Mouse (Mus musculus): ENCODE measurements around the gene Actrt2.

Gene Actrt2

DNA sequence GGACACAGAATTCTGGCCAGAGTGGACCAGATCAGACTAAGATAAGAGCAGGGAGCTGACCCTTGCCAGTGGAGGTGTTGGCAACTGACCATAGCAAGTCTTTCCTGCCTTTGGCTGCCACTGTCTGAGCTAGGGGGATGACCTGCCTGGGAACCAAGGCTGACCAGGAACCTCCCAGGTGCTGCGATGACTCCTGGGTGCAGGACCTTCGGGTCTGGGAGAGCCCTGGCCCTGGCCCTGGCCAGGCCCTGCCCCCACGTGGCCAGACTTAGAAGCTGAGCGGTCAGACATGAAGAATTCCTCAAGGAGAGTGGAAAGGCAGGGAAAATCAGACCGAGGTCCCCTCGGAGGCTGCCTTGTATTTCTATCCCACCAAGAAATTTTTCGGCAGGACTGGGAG, 28.5 kb downstream of the Actrt2 start:
- in situ Hi-C loops (cut with MboI; ENCODE audit: low sequenced_read_pairs) = no loop called here

DNA sequence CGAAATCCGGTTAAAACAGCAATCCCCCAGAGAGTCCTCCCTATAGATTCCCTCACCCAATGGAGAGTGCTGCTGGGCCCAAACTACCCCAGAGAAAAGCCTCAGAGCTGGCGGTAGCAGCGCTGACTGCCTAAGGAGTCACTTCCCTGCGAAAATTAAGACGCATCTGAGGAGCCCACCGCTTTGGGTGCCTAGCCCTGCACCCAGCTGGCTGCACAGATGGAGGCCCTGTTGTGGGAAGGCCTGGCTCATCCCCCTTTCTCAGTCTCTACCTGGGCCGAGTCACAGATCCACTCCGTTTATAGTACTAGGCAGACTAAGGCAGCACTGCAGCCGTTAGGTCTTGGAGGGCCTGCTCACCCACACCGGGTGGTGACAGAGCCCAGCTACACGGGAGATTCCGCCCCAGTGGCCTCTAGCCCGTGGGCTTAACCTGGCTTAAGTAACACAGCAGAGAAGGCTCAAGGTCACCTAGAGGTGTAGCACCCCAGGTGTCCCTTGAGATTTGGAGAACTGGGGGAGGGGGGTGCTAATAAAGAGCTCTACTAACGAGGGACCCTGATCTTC, 29.3 kb downstream of the Actrt2 start:
- in situ Hi-C loops (cut with MboI; ENCODE audit: low sequenced_read_pairs) = no loop called here

DNA sequence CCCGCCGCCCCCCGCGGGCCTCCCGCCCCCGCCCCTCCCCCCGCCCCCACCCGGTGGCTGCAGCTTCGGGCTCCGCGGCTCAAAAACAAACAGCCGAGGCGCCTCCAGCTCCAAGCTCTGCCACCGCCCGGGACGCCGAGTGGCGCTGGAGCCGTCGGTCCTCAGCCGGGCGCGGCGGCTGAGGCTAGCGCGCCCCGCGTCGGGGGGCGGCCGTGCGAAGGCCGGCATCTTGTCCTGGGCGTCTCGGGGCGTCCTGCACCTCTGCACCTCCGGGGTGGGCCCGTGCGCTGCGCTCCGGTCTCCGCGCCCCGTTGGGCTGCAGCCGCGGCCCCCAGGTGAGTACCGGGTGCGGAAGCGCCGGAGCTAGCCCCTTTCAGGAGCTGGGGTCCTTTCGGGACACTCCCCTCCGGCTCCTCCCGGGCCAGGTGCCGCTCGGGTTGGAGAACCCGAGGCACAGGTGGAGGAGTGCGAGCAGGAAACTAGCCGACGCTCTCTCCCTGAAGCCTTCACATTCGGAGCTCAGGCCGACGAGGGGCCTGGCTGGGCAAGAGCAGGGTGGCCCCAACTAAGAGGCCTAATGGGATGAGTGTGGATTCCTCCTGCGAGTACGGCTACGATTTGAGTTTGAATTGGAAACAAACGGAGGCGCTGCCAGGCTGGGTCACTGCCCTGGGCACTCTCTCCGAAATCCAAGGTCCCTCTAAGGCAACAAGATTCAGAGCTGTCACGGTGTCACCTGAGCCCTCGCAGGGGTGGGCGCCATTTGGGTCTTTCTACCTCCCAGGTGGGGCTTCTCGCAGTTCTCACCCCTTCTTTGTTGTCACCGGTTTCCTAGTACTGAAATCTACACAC, 30.0 kb downstream of the Actrt2 start:
- in situ Hi-C loops (cut with MboI; ENCODE audit: low sequenced_read_pairs) = no loop called here

DNA sequence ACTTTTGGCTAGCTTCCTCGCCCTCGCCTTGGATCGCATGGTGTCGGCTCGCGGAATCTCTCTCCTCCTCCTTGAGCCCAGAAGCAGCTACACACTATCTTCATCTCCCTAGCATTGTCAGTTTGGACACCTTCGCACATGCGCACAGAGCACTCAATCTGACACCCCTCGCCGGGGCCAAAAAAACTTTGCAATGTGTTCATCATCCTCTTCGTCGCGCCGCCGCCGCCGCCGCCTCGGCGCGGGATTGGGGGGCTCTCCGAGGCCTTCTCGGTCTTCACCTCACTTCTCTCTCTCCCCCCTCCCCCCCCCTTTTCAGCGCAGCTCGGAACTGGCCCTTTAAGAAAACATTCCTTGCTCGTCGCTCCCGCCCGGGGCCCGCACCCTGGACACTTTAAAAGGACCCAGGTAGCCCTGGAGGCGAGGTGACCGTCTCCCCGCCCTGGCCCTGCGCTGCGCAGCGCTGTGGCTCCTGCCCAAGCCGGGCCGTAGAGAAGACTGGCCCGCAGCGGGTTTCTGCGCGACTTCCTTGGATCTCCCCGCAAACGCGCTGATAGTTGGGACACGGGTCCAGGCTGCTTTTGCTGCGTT, 30.9 kb downstream of the Actrt2 start, which contains the start of gene Prdm16:
TSS of gene Prdm16 (minus strand) at position 153 of the 591 bp plus-strand sequence.
- in situ Hi-C loops (cut with MboI; ENCODE audit: low sequenced_read_pairs) = no loop called here

DNA sequence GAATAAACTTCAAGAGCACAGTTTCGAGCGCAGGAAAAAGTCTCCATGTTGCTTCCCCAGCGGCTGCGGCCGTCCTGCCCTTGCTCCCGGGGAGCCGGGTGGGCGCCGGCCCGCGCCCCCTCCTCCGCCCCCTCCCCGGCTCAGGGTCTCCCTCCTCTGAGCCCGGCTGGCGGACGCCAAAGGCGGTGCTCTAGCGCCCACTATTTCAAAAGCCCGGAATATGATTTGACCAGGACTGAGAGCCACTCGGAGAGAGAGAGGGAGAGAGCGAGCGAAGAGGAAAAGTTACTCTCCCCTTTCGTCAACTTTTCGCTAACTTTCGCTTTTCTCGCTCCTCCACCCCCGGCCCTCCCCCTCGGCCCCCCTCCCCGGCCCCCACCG, 31.6 kb downstream of the Actrt2 start:
- in situ Hi-C loops (cut with MboI; ENCODE audit: low sequenced_read_pairs) = no loop called here

DNA sequence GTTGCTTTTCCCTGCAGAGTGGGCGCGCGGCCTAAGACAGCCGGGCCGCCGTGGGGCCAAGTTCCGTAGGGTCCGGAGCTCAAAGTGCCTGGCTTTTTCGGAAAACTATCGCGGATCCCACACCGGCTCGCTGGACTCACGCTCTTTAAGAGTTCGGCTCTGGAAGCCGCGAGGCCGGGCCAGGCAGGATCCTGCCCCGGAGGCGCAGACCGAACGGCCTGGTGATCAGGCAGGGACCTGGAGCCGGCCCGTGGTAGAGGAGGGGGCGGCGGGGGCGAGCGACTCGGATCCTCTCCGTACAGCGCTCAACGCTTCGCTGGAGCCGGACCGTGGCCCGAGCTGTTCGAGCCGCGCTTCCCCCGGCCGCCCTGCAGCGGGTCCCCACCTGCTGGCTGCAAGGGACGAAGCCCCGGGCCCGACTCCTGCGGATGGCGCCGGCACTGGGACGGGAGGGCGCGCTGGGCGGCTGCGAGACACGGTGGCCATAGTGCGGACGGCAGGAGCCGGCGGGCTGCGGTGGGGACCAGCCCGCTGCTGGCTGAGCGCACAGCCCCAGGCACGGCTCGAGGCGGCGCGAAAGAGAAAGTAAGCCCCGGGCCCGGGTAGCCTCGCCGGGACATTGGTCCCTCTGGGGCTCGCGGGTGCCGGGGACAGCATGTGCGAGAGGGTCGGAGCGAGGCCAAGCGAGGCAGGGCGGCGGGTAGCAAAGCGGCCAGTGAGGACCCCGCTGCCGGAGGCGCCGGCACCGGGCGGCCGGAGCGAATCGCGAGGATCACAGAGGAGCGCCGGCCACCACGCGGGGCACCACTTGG, 32.2 kb downstream of the Actrt2 start:
- in situ Hi-C loops (cut with MboI; ENCODE audit: low sequenced_read_pairs) = no loop called here

DNA sequence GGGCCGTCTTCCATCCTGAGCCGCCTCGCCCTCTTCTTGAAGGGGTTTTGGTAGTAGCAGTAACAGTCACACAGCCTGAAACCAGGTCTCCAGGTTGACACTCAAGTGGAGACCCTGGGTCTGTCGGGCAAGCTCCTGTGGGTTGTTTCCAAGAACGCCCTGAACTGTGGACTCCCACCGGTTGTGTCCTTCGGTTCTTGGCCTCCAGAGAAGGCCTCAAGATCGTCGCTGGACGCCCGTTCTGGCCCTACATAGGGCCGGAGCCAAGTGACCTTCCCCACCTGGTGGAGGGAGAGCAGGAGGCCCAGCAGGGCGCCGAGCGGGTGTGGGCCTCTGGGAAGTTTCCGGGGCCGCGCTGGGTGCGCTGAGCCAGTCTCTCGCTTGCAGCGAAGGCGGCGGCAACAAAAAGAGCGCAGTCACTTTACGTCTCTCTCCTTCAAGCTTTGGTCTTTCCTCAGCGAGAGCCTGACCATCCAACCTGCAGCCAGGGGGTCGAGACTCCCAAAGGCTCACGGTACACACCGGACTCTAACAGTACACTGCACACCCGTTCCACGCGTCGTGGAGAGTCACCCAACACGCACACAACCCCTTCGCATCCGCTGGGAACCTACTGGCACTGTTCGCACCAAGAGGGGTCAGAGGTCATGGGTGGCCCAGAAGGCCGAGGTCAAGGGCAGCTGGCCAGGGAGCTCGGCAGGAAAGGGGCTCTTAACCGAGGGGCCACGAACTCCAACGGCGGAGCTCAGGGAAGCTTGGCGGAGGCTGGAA, 33.0 kb downstream of the Actrt2 start:
- in situ Hi-C loops (cut with MboI; ENCODE audit: low sequenced_read_pairs) = no loop called here

DNA sequence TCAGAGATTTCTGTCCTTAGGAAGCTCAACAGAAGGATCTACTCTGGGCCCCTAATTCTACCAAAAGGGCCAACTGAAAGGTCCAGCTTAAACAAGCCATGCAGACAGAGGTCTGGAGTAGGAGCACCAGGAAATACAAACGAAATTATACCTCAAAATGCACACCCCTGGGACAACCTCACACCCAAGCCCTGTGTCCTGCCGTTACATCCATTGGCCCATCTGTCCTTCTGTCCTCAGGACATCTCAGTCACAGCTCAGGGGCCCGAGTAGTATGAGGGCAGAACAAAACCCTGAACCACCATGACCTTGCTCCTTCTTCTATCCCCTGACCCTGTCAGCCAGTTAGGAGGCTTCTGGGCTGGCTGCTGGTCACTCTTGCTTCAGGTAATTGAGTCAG, 33.7 kb downstream of the Actrt2 start:
- in situ Hi-C loops (cut with MboI; ENCODE audit: low sequenced_read_pairs) = no loop called here

DNA sequence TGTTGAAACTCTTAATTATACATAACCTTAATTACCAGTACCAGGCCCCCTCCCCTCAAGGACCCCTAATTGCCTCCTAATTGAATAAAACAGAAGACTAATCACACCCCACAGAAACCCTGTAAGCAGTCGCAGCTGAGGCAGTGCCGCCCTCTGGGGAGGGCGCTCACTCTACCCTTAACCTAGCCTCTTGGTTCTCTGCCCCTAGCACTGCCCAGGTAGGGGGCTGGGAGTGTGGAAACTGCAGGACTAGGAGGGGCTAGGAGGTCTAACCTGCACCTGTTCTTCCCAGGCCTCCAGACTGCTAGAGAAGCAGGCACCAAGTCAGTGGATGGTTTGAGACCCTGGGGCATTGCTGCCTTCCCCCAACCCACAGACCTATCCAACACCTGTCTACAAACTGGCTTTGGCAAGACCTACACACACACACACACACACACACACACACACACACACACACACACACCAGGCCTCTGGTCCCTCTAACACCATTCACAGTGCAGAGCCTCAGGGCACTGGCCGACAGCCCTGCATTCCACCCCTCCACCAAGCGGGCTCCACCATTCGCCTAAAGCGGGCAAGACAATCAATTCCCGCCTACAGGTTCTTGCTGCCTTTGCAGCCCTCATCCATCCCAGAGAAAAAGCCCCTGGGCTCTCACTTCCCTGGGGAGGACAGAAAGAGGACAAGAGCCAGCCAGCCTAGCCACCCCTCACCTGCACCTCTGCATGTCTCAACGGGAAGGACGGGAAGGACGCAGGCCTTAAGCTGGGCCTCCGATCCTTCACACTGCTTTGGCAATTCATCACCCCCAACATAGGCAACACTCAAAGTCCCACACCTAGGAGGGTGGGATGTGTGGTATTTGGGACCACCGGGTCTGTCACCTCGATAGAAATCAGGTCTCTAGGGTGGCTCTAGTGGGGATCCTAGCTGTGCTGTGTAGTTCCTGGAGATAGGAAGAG, 34.6 kb downstream of the Actrt2 start:
- in situ Hi-C loops (cut with MboI; ENCODE audit: low sequenced_read_pairs) = no loop called here

DNA sequence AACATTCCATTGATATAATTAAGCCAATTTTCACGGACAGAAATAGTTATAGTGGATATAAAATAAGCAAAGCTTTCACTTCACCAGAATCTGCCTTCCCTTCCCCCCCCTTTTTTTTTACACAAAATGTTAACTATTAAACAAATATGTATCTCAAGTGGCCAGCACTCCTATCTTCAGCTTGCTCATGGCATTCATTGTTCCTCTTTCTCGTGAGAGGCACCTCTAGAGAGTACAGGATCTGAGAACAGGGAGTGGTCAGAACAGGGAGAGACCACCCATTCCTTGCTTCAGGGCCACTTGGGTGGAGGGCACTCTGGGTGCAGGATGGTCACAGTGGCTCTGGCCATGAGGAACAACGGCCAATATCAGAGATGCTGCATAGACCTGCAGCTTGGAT, 36.9 kb downstream of the Actrt2 start:
- in situ Hi-C loops (cut with MboI; ENCODE audit: low sequenced_read_pairs) = no loop called here

DNA sequence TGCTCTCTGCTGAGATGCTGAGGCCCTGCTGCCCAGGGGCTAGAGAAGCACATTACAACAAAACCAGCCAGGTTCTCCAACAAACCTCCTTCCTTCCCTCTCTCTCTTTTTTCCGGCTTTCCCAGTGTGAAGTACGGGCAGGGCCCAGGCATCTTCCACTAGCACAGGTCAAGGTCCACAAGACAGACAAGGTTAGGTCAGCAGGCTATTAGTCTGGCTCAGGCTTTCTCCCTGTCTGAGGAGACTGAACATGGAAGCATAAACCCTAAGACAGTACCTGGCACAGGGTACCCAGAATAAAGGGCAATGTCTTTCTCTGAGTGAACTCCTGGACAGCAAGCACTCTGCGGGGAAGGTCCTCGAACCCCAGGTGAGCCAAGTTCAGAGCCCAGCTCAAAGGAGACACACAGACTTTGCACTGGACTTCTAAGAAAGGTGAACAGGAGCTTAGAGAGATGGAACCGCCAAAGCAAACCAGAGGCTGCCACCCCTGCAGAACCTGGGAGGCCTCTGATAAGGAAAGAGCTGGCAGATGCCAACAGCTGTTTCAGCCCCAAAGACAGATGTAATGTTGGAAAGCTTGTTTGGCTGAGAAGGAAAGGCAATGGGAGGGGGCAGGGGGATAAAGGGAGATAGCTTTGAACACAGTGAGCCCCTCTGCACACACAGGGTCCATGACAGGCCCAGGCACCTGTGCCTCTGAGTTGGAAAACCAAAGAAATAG, 40.1 kb downstream of the Actrt2 start:
- in situ Hi-C loops (cut with MboI; ENCODE audit: low sequenced_read_pairs) = no loop called here

DNA sequence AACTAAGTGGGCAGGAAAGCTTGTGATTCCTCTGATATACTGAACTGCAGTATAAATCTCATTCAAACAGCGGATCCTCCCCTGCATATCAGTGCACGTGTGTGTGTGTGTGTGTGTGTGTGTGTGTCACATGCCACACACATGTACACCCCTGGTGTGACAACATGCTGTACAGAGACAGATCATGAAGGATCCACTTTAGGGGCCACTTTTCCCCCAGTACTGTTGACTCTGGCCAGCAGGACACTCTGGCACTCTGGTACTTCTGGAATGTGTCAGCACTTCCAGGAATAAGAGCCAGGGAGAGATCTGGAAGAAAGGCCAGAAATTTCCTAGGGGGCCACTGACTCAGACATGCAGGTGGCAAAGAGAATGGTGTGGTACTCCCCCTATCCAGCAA, 41.4 kb downstream of the Actrt2 start:
- in situ Hi-C loops (cut with MboI; ENCODE audit: low sequenced_read_pairs) = no loop called here

DNA sequence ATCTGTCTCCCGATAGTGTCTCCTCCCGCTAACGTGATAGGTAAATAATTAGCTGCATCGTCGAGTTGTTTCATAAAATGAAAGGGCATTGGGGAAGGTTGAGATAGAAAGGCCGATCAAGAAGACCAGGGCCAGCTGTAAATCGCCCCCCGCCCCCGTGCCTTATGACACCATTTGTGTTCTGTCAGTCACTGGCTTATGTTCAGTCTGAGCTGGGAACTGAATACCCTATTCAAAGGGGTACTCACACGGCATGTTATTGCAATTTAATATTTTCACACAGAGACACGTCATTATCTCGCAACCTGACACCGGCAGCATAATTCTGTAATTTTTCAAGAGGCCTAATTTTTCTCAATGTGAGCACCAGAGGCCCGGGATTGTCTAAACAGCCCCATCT, 42.0 kb downstream of the Actrt2 start:
- in situ Hi-C loops (cut with MboI; ENCODE audit: low sequenced_read_pairs) = no loop called here

DNA sequence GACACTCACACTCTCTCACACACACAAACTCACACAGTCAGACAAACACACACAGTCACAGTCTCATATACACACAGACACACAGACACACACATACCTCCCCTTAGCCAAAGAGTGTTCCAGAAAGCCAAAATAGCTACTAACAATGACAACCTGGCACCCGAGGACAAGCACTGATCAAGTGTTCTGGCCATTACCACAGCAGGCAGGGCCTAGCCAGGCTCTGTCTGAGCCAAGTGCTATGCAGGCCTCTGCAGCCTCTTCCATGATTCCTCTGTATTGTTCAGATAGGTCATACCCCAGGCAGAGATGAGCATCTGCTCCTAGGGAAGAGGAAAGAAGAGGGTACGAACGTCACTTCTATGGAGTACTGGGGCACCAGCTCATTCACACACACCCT, 44.4 kb downstream of the Actrt2 start:
- in situ Hi-C loops (cut with MboI; ENCODE audit: low sequenced_read_pairs) = no loop called here

DNA sequence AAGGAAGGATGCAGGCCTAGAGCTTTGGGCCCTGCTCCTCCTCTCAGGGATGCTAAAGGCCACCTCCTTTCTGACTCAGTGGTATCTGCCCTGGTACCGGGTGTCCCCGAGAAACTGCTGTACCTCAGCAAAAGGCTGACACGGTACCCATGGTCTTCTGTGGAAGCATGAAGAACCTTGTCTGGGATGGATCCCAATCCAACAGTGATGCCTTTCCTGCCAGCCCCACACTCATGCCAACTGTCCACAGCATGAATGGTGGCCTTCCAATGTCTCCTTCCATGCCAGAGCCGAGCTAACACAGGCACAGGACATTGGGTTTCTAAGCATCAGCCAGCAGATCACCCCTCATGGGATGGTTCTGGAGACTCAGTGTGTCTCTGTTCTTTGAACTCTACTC, 45.1 kb downstream of the Actrt2 start:
- in situ Hi-C loops (cut with MboI; ENCODE audit: low sequenced_read_pairs) = no loop called here
